Mouse (Mus musculus) 3T3-L1 (cell line): ENCODE data around the gene Akr1b8.
A peak's percentile ranks its signal among the peaks of the same experiment; 100 is the strongest.
"Not testable (repeated sequence)": the region's sequence is repeated elsewhere in the genome, so short reads cannot be mapped to it uniquely, and the experiment has no call there.

Experiments used
- DNase-seq: peaks from one replicate; pipeline ENCODE4 v3.0.0-alpha.2; 2015; ENCODE audit warnings: low read depth, low spot score

The Akr1b8 gene

DNA sequence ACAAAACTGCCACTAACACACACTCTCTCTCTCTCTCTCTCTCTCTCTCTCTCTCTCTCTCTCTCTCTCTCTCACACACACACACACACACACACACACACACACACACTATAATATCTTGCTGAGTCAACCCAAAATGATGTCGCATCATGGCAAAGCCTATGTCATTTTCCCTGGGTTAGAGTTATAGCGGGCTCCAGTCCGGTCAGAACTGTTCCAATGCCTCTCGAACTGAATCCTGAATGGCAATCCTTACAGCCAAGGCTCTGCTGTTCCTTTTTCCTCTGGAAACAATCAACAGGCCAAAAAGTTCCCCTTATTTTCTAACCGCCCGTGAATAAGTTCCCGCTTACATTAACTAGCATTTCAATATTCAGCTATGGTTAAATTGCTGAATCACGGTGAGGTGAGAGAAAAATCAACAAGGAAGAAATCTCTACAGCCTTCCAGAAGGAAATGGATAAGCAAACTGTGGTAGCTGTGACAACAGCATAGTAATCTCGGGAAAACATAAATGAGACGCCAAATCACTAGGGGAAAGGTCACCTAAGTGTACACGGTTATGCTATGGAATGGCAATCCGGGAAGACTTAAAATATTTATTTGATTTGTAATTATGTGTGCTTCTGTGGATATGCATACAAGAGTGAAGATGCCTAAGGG, 3.8 kb upstream of the Akr1b8 start:
- no peak for DNase-seq

GRCm38 (mm10) chr6:34351481-34351880, 2.4 kb upstream of the Akr1b8 start:
- not testable (repeated sequence) for DNase-seq

DNA sequence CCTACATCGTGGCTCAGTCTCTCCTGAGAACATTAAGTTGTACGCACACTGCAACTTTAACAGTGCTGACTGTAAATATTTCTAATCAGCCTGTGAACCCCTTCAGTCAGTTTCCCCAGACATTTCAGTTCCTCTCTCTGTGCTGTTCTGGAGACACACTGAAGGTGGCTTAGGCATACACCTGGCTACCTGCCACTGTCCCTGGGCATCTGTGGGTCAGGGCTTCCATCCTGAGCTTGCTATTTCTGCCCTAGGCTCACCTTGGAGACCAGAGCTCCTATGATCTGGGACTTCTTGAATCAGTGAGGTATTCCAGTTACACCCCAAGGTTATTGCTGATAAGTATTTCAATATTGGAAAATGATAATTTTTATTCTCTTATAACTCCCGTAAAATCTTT, 1.5 kb upstream of the Akr1b8 start:
- DNase-seq: no peak

GRCm38 (mm10) chr6:34354354-34355348, 732 bp downstream of the Akr1b8 start:
- peak; percentile 65 for DNase-seq

DNA sequence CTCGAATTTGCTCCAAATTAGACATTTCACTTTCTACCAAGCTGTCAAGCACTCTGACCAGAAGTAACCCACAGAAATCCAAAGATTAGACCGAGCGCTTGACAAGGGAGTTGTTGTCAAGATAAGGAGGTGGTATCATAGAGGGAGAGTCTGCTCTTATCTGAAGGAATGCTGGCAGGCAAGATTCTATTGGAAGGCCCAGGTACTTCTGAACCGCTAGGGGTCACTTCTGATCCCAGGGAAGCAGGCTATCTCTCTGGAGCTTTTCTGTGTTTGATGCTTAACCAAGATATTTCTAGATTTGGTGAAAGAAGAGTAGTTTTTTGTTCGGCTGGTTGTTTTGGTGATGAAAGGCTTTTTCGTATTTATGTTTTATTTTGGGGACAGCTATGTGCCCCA, 1.4 kb downstream of the Akr1b8 start:
- peak; percentile 57 for DNase-seq

DNA sequence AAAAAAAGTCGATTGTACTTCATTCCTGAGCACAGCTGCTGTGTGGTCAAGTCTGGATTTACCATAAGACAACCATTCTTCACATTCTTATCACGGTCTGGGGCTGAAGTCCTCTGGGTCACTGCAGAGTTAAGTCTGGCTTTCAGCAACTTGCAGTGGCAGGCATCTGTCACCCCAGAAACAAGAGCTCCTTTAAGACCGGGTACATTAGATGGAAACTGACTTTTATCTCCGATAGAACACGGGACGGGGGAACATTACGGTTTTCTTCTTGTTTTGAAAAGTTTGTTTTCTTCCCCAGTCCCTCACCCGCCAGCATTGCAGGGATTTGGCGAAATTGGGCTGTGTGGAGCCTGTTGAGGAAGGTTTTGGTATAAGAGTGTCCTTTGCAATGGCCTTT, 1.9 kb downstream of the Akr1b8 start:
- DNase-seq: no peak

GRCm38 (mm10) chr6:34364217-34365136, 10.6 kb downstream of the Akr1b8 start:
- no peak for DNase-seq

- DNase-seq: no peak
Measured at GRCm38 (mm10) chr6:34367998-34368397, 14.1 kb downstream of the Akr1b8 start.

DNA sequence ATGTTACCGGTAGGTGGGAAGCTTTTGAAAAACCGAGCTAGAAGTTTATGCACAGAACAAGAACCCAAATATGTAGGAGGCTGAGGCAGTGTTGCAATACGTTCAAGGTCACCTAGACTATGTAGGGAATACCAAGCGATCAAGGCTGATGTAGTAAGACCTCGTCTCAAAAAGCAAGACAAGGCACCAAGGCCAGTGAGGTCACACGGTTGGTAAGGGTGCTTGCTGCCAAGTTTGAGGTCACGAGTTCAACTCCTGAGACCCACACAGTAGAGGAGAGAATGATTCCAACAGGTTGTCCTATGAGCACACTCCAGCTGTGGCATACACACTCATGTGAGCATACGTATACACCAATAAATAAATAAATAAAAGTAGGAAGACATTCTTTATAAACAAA, 16.2 kb downstream of the Akr1b8 start:
- DNase-seq: no peak

DNA sequence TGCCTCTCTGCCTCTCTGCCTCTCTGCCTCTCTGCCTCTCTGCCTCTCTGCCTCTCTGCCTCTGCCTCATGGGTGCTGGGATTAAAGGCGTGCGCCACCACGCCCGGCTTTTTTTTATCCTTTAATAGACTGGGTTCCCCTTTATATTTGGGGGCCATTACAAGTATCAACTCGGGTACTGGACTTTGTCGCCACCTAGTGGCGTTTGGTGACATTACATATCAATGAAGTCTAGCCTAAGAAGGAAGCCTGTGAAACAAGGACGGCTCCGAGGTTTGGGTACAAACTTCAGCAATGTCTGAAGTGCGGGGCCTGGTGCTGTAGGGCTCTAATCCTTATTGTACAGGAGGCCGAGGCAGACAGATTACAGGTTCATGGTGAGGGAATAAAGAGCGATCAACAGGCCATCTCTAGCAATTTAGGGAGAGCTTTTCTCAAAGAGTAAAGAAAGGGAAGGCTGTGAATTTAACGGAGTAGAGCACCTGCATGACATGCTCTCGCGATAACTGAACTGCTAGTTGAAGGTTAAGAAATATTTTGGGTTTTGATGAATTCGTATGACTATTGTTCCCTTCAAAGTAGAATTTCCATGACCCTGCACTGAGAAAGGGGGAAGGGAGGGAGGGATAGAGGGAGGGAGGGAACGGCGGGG, 17.9 kb downstream of the Akr1b8 start:
- peak; percentile 92 for DNase-seq

GRCm38 (mm10) chr6:34373841-34374240, 19.9 kb downstream of the Akr1b8 start:
- DNase-seq: no peak

- not testable (repeated sequence) for DNase-seq
Measured at GRCm38 (mm10) chr6:34375888-34376287, 22.0 kb downstream of the Akr1b8 start.

DNA sequence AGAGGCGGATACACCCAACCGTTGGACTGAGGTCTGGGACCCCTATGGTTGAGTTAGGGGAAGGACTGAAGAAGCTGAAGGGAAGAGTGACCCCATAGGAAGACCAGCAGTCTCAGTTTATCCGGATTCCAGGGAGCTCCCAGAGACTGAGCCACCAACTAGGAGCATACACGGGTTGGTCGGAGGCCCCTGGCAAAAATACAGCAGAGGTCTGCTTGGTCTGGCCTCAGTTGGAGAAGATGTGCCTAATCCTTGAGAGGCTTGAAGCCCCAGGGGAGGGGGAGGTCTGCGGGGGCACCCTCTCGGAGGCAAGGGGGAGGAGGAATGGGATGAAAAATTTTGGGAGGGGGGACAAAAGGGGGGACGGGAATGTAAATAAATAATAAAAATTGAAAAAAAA, 29.5 kb downstream of the Akr1b8 start:
- DNase-seq: no peak

GRCm38 (mm10) chr6:34384110-34384661, 30.3 kb downstream of the Akr1b8 start, which contains the start of gene Akr1b10:
Gene Akr1b10 (plus strand): TSS chr6:34384218.
- DNase-seq: peak; percentile 86

DNA sequence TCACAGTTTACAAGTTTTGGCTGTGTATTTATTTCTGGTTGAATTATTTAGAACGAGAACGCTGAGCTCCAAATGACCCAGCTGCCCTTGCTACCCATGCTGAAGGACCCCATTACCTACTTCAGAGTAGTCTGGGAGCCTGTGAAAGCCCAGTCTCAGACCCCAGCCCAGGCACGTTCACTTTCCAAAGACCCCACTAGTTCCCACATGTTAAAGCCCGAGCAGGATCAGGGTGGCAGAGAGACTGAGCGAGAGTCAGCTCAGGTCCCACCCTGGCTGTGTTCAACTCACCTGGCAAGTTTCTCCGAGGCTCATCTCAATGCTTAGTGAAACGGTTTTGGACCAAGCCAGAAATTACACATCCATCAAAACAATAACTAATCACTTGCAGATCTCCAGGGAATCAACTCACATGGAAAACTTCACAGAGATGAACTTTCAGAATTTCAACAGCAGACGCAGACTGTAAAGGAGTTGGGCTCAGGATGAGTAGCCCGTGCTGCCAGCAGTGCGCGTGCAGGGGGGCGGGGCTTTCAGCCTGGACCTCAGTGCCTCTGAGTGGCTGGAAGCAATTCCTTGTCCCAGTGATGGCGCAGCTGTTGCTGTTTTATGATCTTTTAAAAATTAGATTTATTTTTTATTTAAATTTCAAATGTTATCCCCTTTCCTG, 30.9 kb downstream of the Akr1b8 start:
- peak; percentile 54 for DNase-seq

GRCm38 (mm10) chr6:34388420-34389156, 34.7 kb downstream of the Akr1b8 start:
- DNase-seq: no peak

DNA sequence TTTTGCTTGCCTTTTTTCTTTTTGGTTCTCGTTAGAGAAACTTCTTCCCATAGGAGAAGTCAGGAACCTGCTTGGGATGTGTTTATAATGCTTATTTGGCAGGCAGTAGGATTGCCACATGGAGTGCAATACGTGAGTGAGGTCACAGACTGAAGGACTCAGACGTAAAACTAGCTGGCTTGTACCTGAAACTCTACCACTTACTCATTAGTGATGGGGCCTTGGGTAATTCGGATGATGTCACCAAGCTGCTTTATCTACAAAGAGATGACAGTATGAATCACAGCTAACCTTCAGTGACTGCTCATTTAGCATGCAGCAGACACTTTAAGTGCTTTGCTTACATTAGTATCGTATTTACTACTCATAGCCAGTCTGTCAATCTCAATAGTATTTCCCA, 42.0 kb downstream of the Akr1b8 start:
- peak; percentile 46 for DNase-seq

DNA sequence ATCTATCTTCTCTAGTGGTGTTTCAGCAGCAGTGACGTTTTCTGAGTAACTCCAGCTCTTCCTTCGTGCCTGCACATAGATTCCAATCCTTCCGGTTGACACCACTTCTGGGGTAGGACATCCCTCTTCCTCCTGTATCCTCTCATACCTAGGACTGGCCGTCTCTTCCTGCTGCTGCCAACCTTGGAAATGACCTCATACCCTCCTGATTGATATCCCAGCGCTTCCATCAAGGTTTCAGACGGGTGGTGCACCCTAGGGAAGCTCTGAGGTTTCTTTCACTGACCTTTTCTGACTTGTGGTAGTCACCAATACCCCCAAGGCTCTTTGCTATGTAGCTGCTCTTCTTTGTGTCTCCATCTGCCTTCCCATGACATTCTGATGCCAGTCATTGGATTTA, 44.5 kb downstream of the Akr1b8 start:
- no peak for DNase-seq

DNA sequence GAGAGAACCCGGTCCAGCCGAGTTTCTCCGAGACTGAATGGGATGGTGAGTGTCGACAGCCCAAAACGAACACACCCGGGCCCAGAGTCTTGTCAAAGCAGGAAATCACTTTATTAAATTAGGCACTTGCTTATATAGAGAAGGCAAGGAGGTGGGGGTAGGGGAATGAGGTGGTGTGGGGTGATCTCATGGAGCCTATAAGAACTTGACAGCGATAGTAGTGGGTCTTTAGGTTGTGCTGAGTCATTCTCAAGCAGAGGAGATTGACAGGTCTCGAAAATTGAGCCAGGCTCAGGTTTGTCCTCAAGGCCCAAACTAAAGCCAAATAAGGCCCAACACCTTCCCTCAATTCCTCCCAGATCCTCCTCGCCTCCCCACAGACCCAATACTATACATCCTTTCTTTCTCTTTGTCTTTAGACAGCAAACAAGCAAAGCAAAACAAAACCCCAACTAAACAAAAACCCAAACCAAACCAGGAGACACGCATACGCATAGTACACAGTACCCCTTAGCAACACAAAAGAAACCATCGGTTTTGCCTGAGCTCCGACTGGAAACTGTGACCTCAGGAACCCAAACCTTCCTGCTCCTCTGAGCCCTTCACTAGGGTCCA, 45.8 kb downstream of the Akr1b8 start:
- DNase-seq: peak; percentile 17
